ENCODE assay signal across 11 mouse cellular contexts in genomic region chr9:118486361-118487095, GRCm38 (mm10). TPM values are rescaled to one million over a fixed set of nuclear protein-coding genes. Genes with fewer than 3 reads are reported as not detected.
A peak's percentile ranks its signal among the peaks of the same experiment; 100 is the strongest.
DNase-seq lines count a peak whose midpoint lies in the region; ATAC-seq and TF ChIP-seq lines count a peak whose summit lies in the region.
"Had no signal": no experiment of that assay in that cellular context is flagged by ENCODE, and none has a peak within 500 bp of the region (broad histone marks: within the 10 kb centered on the region; RNA-seq: fewer than 3 reads in every experiment).

No protein-coding gene starts in this region.

- no peak overlapping the region; the same call in 1 of the 2 replicates for H3K4me2 ChIP-seq in intestine, embryonic 14.5 days (ENCODE audit: low read length)
- H3K4me2 ChIP-seq in intestine, postnatal 0 days (replicated peaks; ENCODE audit: low read depth): no peak overlapping the region
- peak overlapping the region; percentile 62 for H3K4me2 ChIP-seq in forebrain, embryonic 15.5 days (replicated peaks)
- H3K4me2 ChIP-seq in midbrain, embryonic 14.5 days (ENCODE audit: low read length): peak overlapping the region; percentile 34

- H3K9ac ChIP-seq in intestine, embryonic 14.5 days (ENCODE audit: low read length): no peak overlapping the region
- no peak overlapping the region for H3K9ac ChIP-seq in intestine, postnatal 0 days (ENCODE audit: low read depth, low read length)
- H3K9ac ChIP-seq in forebrain, embryonic 15.5 days (replicated peaks): 0 out of 2 replicates have a peak overlapping the region, but pooled peaks have one; percentile 22
- H3K9ac ChIP-seq in midbrain, embryonic 14.5 days (replicated peaks; ENCODE audit: low read length): no peak overlapping the region

- H3K36me3 ChIP-seq in intestine, embryonic 14.5 days (ENCODE audit: control insufficient read depth, insufficient read depth, low read length): no peaks in the 10 kb centered on the region
- no peaks in the 10 kb centered on the region for H3K36me3 ChIP-seq in intestine, postnatal 0 days (ENCODE audit: control insufficient read depth, insufficient read depth)
- no peaks in the 10 kb centered on the region for H3K36me3 ChIP-seq in forebrain, embryonic 15.5 days
- no peaks in the 10 kb centered on the region for H3K36me3 ChIP-seq in midbrain, embryonic 14.5 days (ENCODE audit: control insufficient read depth, insufficient read depth, low read length)

- intact Hi-C loops in left cerebral cortex, postnatal 36 days (cut with DNase I): no loop called here

- no peaks in the 10 kb centered on the region for H3K9me3 ChIP-seq in intestine, embryonic 14.5 days (ENCODE audit: control insufficient read depth, low read length)
- H3K9me3 ChIP-seq in intestine, postnatal 0 days (ENCODE audit: control insufficient read depth): no peaks in the 10 kb centered on the region
- no peaks in the 10 kb centered on the region for H3K9me3 ChIP-seq in forebrain, embryonic 15.5 days
- H3K9me3 ChIP-seq in midbrain, embryonic 14.5 days (ENCODE audit: control insufficient read depth, low read length): no peaks in the 10 kb centered on the region

- H3K27me3 ChIP-seq in intestine, embryonic 14.5 days (replicated peaks; ENCODE audit: control insufficient read depth, insufficient read depth, low read length): peaks cover 80% of the 10 kb centered on the region
- peaks cover 61% of the 10 kb centered on the region for H3K27me3 ChIP-seq in intestine, postnatal 0 days (replicated peaks; ENCODE audit: control insufficient read depth, insufficient read depth, low read length)
- peaks cover 61% of the 10 kb centered on the region for H3K27me3 ChIP-seq in forebrain, embryonic 15.5 days
- H3K27me3 ChIP-seq in midbrain, embryonic 14.5 days (ENCODE audit: control insufficient read depth, insufficient read depth, low read length): peaks cover 82% of the 10 kb centered on the region

- DNase-seq in intestine, embryonic 14.5 days (ENCODE audit: low spot score): peak; percentile 62
- DNase-seq in embryo, embryonic 10.5 days (ENCODE audit: low spot score): peak; percentile 47
- DNase-seq in midbrain, embryonic 14.5 days: peak; percentile 33
- no peak for DNase-seq in right cerebral cortex, postnatal 14 days
- DNase-seq in left cerebral cortex, postnatal 36 days (ENCODE audit: low spot score in 2 of 2): no peak
- DNase-seq in urinary bladder, postnatal 10 days (ENCODE audit: low spot score): no peak
- DNase-seq: adrenal gland, postnatal 36 days; kidney, postnatal 25 days; liver had no signal

- H3K4me3 ChIP-seq in intestine, embryonic 14.5 days (ENCODE audit: low read depth, low read length): no peak overlapping the region
- H3K4me3 ChIP-seq in intestine, postnatal 0 days (ENCODE audit: low read depth, low read length): no peak overlapping the region
- H3K4me3 ChIP-seq in forebrain, embryonic 15.5 days: peak overlapping the region; percentile 18
- no peak overlapping the region for H3K4me3 ChIP-seq in midbrain, embryonic 14.5 days (replicated peaks; ENCODE audit: low read depth, low read length)

- WGBS in intestine, embryonic 14.5 days: 2% methylated on average over 32 of the region's 32 CpGs
- 7% methylated on average over 32 of the region's 32 CpGs for WGBS in intestine, postnatal 0 days
- 3% methylated on average over 32 of the region's 32 CpGs for WGBS in forebrain, embryonic 15.5 days
- under 1% methylated on average over 32 of the region's 32 CpGs for WGBS in midbrain, embryonic 14.5 days

- no peak for ATAC-seq in intestine, embryonic 14.5 days (replicated peaks; ENCODE audit: low FRiP score, low TSS enrichment, low read depth)
- no peak for ATAC-seq in intestine, postnatal 0 days
- no peak for ATAC-seq in forebrain, embryonic 15.5 days (replicated peaks)
- ATAC-seq in midbrain, embryonic 14.5 days (ENCODE audit: low FRiP score, low TSS enrichment): no peak

- TF ChIP-seq CTCF in intestine, postnatal 0 days (IDR thresholded peaks at IDR 0.05; ENCODE audit: low read depth): no peak

- H3K27ac ChIP-seq in intestine, embryonic 14.5 days (ENCODE audit: low read depth): no peak overlapping the region
- no peak overlapping the region for H3K27ac ChIP-seq in intestine, postnatal 0 days (ENCODE audit: low read depth, low read length)
- peak overlapping the region; percentile 48; the same call in 1 of the 2 replicates for H3K27ac ChIP-seq in forebrain, embryonic 15.5 days (replicated peaks)
- no peak overlapping the region for H3K27ac ChIP-seq in midbrain, embryonic 14.5 days (replicated peaks; ENCODE audit: low read depth, low read length)

- peaks cover 15% of the 10 kb centered on the region; the same call in 1 of the 2 replicates for H3K4me1 ChIP-seq in intestine, embryonic 14.5 days (replicated peaks; ENCODE audit: control insufficient read depth, insufficient read depth, low read length)
- H3K4me1 ChIP-seq in intestine, postnatal 0 days (replicated peaks; ENCODE audit: control insufficient read depth, insufficient read depth, low read length): no peaks in the 10 kb centered on the region; the same call in 1 of the 2 replicates
- peaks cover 38% of the 10 kb centered on the region for H3K4me1 ChIP-seq in forebrain, embryonic 15.5 days
- peaks cover 12% of the 10 kb centered on the region; the same call in 1 of the 2 replicates for H3K4me1 ChIP-seq in midbrain, embryonic 14.5 days (ENCODE audit: control insufficient read depth, insufficient read depth, low read length)

RNA-seq across cellular contexts. Expression of gene Eomes, which starts 8.5 kb away (rescaled TPM):
- 0.07 and 0.34 TPM in 2 replicates for polyA plus RNA-seq in intestine, embryonic 14.5 days (2014; fragmentation: Nextera tagmentation; extraction: Ambion mirVana)
- polyA plus RNA-seq in intestine, postnatal 0 days (2015; fragmentation: Nextera tagmentation; extraction: Ambion mirVana): not detected in 2 replicates
- polyA plus RNA-seq in forebrain, embryonic 15.5 days (2015; fragmentation: Nextera tagmentation; extraction: Ambion mirVana): 28.3 and 33.9 TPM in 2 replicates
- polyA plus RNA-seq in midbrain, embryonic 14.5 days (2014; fragmentation: Nextera tagmentation; extraction: Ambion mirVana): 1.6 and 1.9 TPM in 2 replicates
- total RNA-seq in left cerebral cortex, postnatal 36 days (2021): under 1 TPM in 1 of 2 experiments, not detected in 1; 0.32 TPM

RNA-seq across cellular contexts. Expression of gene Golga4, which starts 19.5 kb away (rescaled TPM):
- 59.5 and 64.3 TPM in 2 replicates for polyA plus RNA-seq in intestine, embryonic 14.5 days (2014; fragmentation: Nextera tagmentation; extraction: Ambion mirVana)
- polyA plus RNA-seq in intestine, postnatal 0 days (2015; fragmentation: Nextera tagmentation; extraction: Ambion mirVana): 52.5 and 57.4 TPM in 2 replicates
- polyA plus RNA-seq in forebrain, embryonic 15.5 days (2015; fragmentation: Nextera tagmentation; extraction: Ambion mirVana): 53.4 and 59.3 TPM in 2 replicates
- polyA plus RNA-seq in midbrain, embryonic 14.5 days (2014; fragmentation: Nextera tagmentation; extraction: Ambion mirVana): 47.8 and 53.3 TPM in 2 replicates
- 100 to 1,000 TPM in 1 of 2 experiments, 10 to 100 TPM in 1; 84.1 to 116 TPM for total RNA-seq in left cerebral cortex, postnatal 36 days (2021)

Comparison
In these comparisons a context has a peak if more than half of its experiments do, and no peak if none do; other contexts are left out.
1. DNase-seq: peak in intestine, embryonic 14.5 days (single experiment), embryo, embryonic 10.5 days (single experiment) and midbrain, embryonic 14.5 days (single experiment); none in right cerebral cortex, postnatal 14 days (single experiment), left cerebral cortex, postnatal 36 days (0 of 2) and urinary bladder, postnatal 10 days (single experiment).
2. H3K4me2 ChIP-seq: peak in forebrain, embryonic 15.5 days (single experiment) and midbrain, embryonic 14.5 days (single experiment); none in intestine, embryonic 14.5 days (single experiment) and intestine, postnatal 0 days (single experiment).